Mouse (Mus musculus) neural tube, embryonic 13.5 days (tissue): Measurements from ENCODE around the gene Calhm6. TPM values are rescaled to one million over a fixed set of nuclear protein-coding genes. Genes with fewer than 3 reads are reported as not detected.
A peak's percentile ranks its signal among the peaks of the same experiment; 100 is the strongest.

ENCODE experiments used
- ATAC-seq: fragments of 200-750 bp; cut with Nextera tagmentation; 2 replicates; pipeline ENCODE4 v1.8.0; 2017; ENCODE audit warnings: low read depth, mild to moderate bottlenecking, moderate TSS enrichment, moderate library complexity
- H3K27ac ChIP-seq: fragments of 300-500 bp; sonication (generic); replicated peaks from 2 replicates; pipeline ENCODE4 v1.5.1; 2015; ENCODE audit warnings: moderate library complexity, mild to moderate bottlenecking, inconsistent platforms
- H3K27me3 ChIP-seq: fragments of 300-500 bp; sonication (generic); 2 replicates; pipeline ENCODE4 v1.6.1; 2015; ENCODE audit warnings: mild to moderate bottlenecking, inconsistent platforms
- H3K36me3 ChIP-seq: fragments of 300-500 bp; sonication (generic); 2 replicates; pipeline ENCODE4 v1.6.1; 2015; ENCODE audit warnings: mild to moderate bottlenecking, inconsistent platforms
- H3K4me1 ChIP-seq: fragments of 300-500 bp; sonication (generic); replicated peaks from 2 replicates; pipeline ENCODE4 v1.6.1; 2015; ENCODE audit warnings: inconsistent platforms
- H3K4me2 ChIP-seq: fragments of 300-500 bp; sonication (generic); 2 replicates; pipeline ENCODE4 v1.6.1; 2015; ENCODE audit warnings: inconsistent platforms, mild to moderate bottlenecking, moderate library complexity
- H3K4me3 ChIP-seq: fragments of 300-500 bp; sonication (generic); 2 replicates; pipeline ENCODE4 v1.5.1; 2015; ENCODE audit warnings: mild to moderate bottlenecking, inconsistent platforms
- H3K9ac ChIP-seq: fragments of 300-500 bp; sonication (generic); 2 replicates; pipeline ENCODE4 v1.6.1; 2015; ENCODE audit warnings: moderate library complexity, mild to moderate bottlenecking, inconsistent platforms
- H3K9me3 ChIP-seq: fragments of 300-500 bp; sonication (generic); 2 replicates; pipeline ENCODE4 v1.6.1; 2016; ENCODE audit warnings: inconsistent platforms
- WGBS: fragments of 180-500 bp; shearing (Covaris S2); methylation state at CpG from one replicate; pipeline ENCODE4 v1.1.7; 2015; 5-methylcytosine and 5-hydroxymethylcytosine counted together
- polyA plus RNA-seq: library from polyadenylated mRNA; unstranded; fragments of >200 nt; fragmentation: Nextera tagmentation; extraction: Ambion mirVana; gene quantifications from 2 replicates; pipeline ENCODE4 v1.2.1, GENCODE M21; 2015

Calhm6 gene
- polyA plus RNA-seq, 1 experiment from 2014 or later, result 0.24 TPM

GRCm38 (mm10) chr10:34139768-34140167 lies 12.0 kb upstream of the Calhm6 start:
- no peaks in the 10 kb centered on the region for H3K27me3 ChIP-seq
- H3K27ac ChIP-seq, result no peak overlapping the region
- H3K4me1 ChIP-seq, result no peaks in the 10 kb centered on the region
- 79% methylated on average over 4 of the region's 4 CpGs for WGBS
- no peak overlapping the region for H3K4me2 ChIP-seq
- H3K9ac ChIP-seq, result no peak overlapping the region
- ATAC-seq, result no peak
- no peak overlapping the region for H3K4me3 ChIP-seq
- H3K9me3 ChIP-seq, result no peaks in the 10 kb centered on the region; the same call in 1 of the 2 replicates
- no peaks in the 10 kb centered on the region for H3K36me3 ChIP-seq

GRCm38 (mm10) chr10:34138027-34138426 lies 10.2 kb upstream of the Calhm6 start:
- H3K36me3 ChIP-seq, result no peaks in the 10 kb centered on the region
- H3K27ac ChIP-seq, result no peak overlapping the region
- H3K4me3 ChIP-seq, result no peak overlapping the region
- no peaks in the 10 kb centered on the region for H3K4me1 ChIP-seq
- no peak for ATAC-seq
- no peaks in the 10 kb centered on the region for H3K27me3 ChIP-seq
- H3K9me3 ChIP-seq, result no peaks in the 10 kb centered on the region
- H3K9ac ChIP-seq, result no peak overlapping the region
- H3K4me2 ChIP-seq, result no peak overlapping the region
- WGBS, result 80% methylated on average over 6 of the region's 6 CpGs

GRCm38 (mm10) chr10:34136432-34136831 lies 8.6 kb upstream of the Calhm6 start:
- WGBS, result 23% methylated on average over 6 of the region's 6 CpGs
- Histone ChIP-seq H3K27me3 (no peaks in the 10 kb centered on the region), H3K4me3 (no peak overlapping the region), H3K36me3 (no peaks in the 10 kb centered on the region), H3K9ac (no peak overlapping the region), H3K4me1 (no peaks in the 10 kb centered on the region), H3K9me3 (no peaks in the 10 kb centered on the region), H3K4me2 (no peak overlapping the region), H3K27ac (no peak overlapping the region)
- no peak for ATAC-seq

- no peak overlapping the region for H3K4me3 ChIP-seq
- H3K36me3 ChIP-seq, result no peaks in the 10 kb centered on the region
- no peak overlapping the region for H3K4me2 ChIP-seq
- 82% methylated on average over 2 of the region's 2 CpGs for WGBS
- no peaks in the 10 kb centered on the region for H3K27me3 ChIP-seq
- H3K9me3 ChIP-seq, result no peaks in the 10 kb centered on the region
- H3K27ac ChIP-seq, result no peak overlapping the region
- H3K4me1 ChIP-seq, result peaks cover 9% of the 10 kb centered on the region; the same call in 1 of the 2 replicates
- no peak overlapping the region for H3K9ac ChIP-seq
- no peak for ATAC-seq
Observed at GRCm38 (mm10) chr10:34131356-34131755, 3.6 kb upstream of the Calhm6 start.

GRCm38 (mm10) chr10:34128391-34128790 lies 607 bp upstream of the Calhm6 start:
- no peak overlapping the region for H3K27ac ChIP-seq
- no peak overlapping the region for H3K4me2 ChIP-seq
- 0 out of 2 replicates have a peak, but pooled peaks cover 3% of the 10 kb centered on the region for H3K9me3 ChIP-seq
- no peak overlapping the region for H3K4me3 ChIP-seq
- 85% methylated on average over 6 of the region's 6 CpGs for WGBS
- H3K36me3 ChIP-seq, result no peaks in the 10 kb centered on the region
- H3K4me1 ChIP-seq, result peaks cover 9% of the 10 kb centered on the region; the same call in 1 of the 2 replicates
- no peak for ATAC-seq
- no peaks in the 10 kb centered on the region for H3K27me3 ChIP-seq
- no peak overlapping the region for H3K9ac ChIP-seq

GRCm38 (mm10) chr10:34118421-34118820 lies 9.4 kb downstream of the Calhm6 start:
- H3K4me1 ChIP-seq, result no peaks in the 10 kb centered on the region

GRCm38 (mm10) chr10:34117770-34118169 lies 10.0 kb downstream of the Calhm6 start:
- Histone ChIP-seq H3K27ac (no peak overlapping the region), H3K4me2 (no peak overlapping the region), H3K4me3 (no peak overlapping the region), H3K4me1 (no peaks in the 10 kb centered on the region), H3K27me3 (no peaks in the 10 kb centered on the region), H3K36me3 (no peaks in the 10 kb centered on the region), H3K9ac (no peak overlapping the region), H3K9me3 (no peaks in the 10 kb centered on the region)
- no peak for ATAC-seq

More at GRCm38 (mm10) chr10:34118421-34118820, 9.4 kb downstream of the Calhm6 start:
- WGBS, result 91% methylated on average over 2 of the region's 2 CpGs
- Histone ChIP-seq H3K9me3 (no peaks in the 10 kb centered on the region), H3K9ac (no peak overlapping the region), H3K4me2 (no peak overlapping the region), H3K27me3 (no peaks in the 10 kb centered on the region), H3K27ac (no peak overlapping the region), H3K36me3 (no peaks in the 10 kb centered on the region), H3K4me3 (no peak overlapping the region)
- ATAC-seq, result no peak

- Histone ChIP-seq H3K4me1 (no peaks in the 10 kb centered on the region), H3K4me3 (no peak overlapping the region), H3K36me3 (no peaks in the 10 kb centered on the region), H3K4me2 (no peak overlapping the region), H3K9me3 (no peaks in the 10 kb centered on the region), H3K9ac (no peak overlapping the region), H3K27me3 (no peaks in the 10 kb centered on the region), H3K27ac (no peak overlapping the region)
- whole genome bisulfite sequencing, result 66% methylated on average over 3 of the region's 3 CpGs
- no peak for ATAC-seq
Observed at GRCm38 (mm10) chr10:34117131-34117530, 10.7 kb downstream of the Calhm6 start.

- H3K4me3 ChIP-seq, result no peak overlapping the region
- H3K36me3 ChIP-seq, result no peaks in the 10 kb centered on the region
- no peaks in the 10 kb centered on the region for H3K27me3 ChIP-seq
- ATAC-seq, result no peak
- no peaks in the 10 kb centered on the region for H3K9me3 ChIP-seq
- 79% methylated on average over 4 of the region's 4 CpGs for WGBS
- no peak overlapping the region for H3K9ac ChIP-seq
- no peaks in the 10 kb centered on the region for H3K4me1 ChIP-seq
- H3K4me2 ChIP-seq, result no peak overlapping the region
- H3K27ac ChIP-seq, result no peak overlapping the region
Observed at GRCm38 (mm10) chr10:34111964-34112738, 15.6 kb downstream of the Calhm6 start.

GRCm38 (mm10) chr10:34110863-34111465 lies 16.8 kb downstream of the Calhm6 start:
- no peaks in the 10 kb centered on the region for H3K4me1 ChIP-seq
- no peaks in the 10 kb centered on the region for H3K9me3 ChIP-seq
- H3K36me3 ChIP-seq, result no peaks in the 10 kb centered on the region
- no peak overlapping the region for H3K27ac ChIP-seq
- ATAC-seq, result no peak
- H3K4me3 ChIP-seq, result no peak overlapping the region
- no peaks in the 10 kb centered on the region for H3K27me3 ChIP-seq
- no peak overlapping the region for H3K9ac ChIP-seq
- H3K4me2 ChIP-seq, result no peak overlapping the region
- 87% methylated on average over 13 of the region's 13 CpGs for WGBS

- Histone ChIP-seq H3K4me2 (peak within 1 kb of the TSS; percentile 47), H3K4me1 (0 out of 2 replicates have a peak, but pooled peaks cover 6% of the 10 kb centered on the region), H3K27me3 (no peaks in the 10 kb centered on the region), H3K36me3 (no peaks in the 10 kb centered on the region), H3K4me3 (peak within 1 kb of the TSS; percentile 19), H3K9me3 (no peaks in the 10 kb centered on the region), H3K27ac (no peak within 1 kb of the TSS), H3K9ac (0 out of 2 replicates have a peak within 1 kb of the TSS, but pooled peaks have one; percentile 18)
- peak; percentile 53 for ATAC-seq
- WGBS, result 36% methylated on average over 9 of the region's 9 CpGs
Observed at GRCm38 (mm10) chr10:34096418-34096883, 31.3 kb downstream of the Calhm6 start, which contains the start of gene Calhm5. Gene Calhm5 (minus strand): TSS chr10:34096519.

GRCm38 (mm10) chr10:34095964-34096363 lies 31.8 kb downstream of the Calhm6 start:
- 0 out of 2 replicates have a peak, but pooled peaks cover 6% of the 10 kb centered on the region for H3K4me1 ChIP-seq
- 0 out of 2 replicates have a peak overlapping the region, but pooled peaks have one; percentile 18 for H3K9ac ChIP-seq
- H3K4me2 ChIP-seq, result peak overlapping the region; percentile 47
- H3K27ac ChIP-seq, result no peak overlapping the region
- peak; percentile 23; the same call in 1 of the 2 replicates for ATAC-seq
- WGBS, result 62% methylated on average over 12 of the region's 12 CpGs
- H3K36me3 ChIP-seq, result no peaks in the 10 kb centered on the region
- no peaks in the 10 kb centered on the region for H3K9me3 ChIP-seq
- no peaks in the 10 kb centered on the region for H3K27me3 ChIP-seq
- H3K4me3 ChIP-seq, result peak overlapping the region; percentile 19
